Mouse (Mus musculus) myocyte (in vitro differentiated cells): ENCODE data around the gene Pip4p1.

Experiments used
- MYOD1 ChIP-seq, 3 experiments: IDR thresholded peaks; one replicate each; pipeline ENCODE4 v1.6.1; 2011; ENCODE audit warnings: control low read depth in 2 of 3, low read depth in 2 of 3, mild to moderate bottlenecking in 2 of 3, moderate library complexity in 1 of 3; ENCODE audit not compliant: insufficient read length in 2 of 3, control insufficient read depth in 1 of 3
- POLR2A ChIP-seq: IDR thresholded peaks from one replicate; pipeline ENCODE4 v1.6.1; 2011; ENCODE audit warnings: low read depth, mild to moderate bottlenecking, control low read depth, moderate library complexity; ENCODE audit not compliant: insufficient read length
- TCF3 ChIP-seq: IDR thresholded peaks from one replicate; pipeline ENCODE4 v1.6.1; 2011; ENCODE audit warnings: low read depth, control low read depth; ENCODE audit not compliant: insufficient read length

DNA sequence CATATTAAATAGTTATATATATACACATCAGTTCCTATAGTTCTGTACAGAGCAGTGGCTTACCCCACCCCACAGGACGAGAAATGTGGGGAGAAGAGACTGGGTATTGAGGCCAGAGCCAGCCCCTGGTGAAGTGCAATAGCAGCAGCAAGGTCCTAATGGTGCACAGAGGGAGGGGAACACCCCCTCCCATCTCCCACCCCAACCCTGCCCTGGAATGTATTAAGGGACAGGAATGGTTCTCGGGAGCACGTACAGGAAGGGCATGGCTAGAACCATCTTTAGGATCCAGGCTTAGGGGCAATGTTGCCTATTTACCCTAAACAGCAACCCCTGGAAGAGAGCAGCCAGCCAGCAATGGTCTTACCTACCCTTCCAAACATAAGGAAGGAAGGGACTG lies 3.3 kb downstream of the Pip4p1 start:
- TF ChIP-seq POLR2A (no peak), TCF3 (no peak), MYOD1 (IDR thresholded peaks at IDR 0.05; ENCODE audit: control insufficient read depth in 1 of 3, insufficient read length in 2 of 3, low read depth in 2 of 3) (no peak)
